Mouse (Mus musculus) G1E (cell line): ENCODE measurements around the gene Lrp1.
"Not testable (repeated sequence)": the region's sequence is repeated elsewhere in the genome, so short reads cannot be mapped to it uniquely, and the experiment has no call there.

Experiments used
- CTCF ChIP-seq: IDR thresholded peaks from 2 replicates; pipeline ENCODE4 v1.5.1; 2012; ENCODE audit warnings: low read depth, low read length, inconsistent platforms, mixed read lengths
- TAL1 ChIP-seq: conservative IDR thresholded peaks from 2 replicates; pipeline ENCODE4 v1.6.1; 2012; ENCODE audit warnings: low read depth, low read length, inconsistent platforms, mixed read lengths

- not testable (repeated sequence) for TF ChIP-seq CTCF, TAL1
These were observed 36.7 kb upstream of the Lrp1 start for GRCm38 (mm10) chr10:127657617-127658016.
